Mouse (Mus musculus): ENCODE results near the gene Frmd8.

- TF ChIP-seq MAFK (IDR thresholded peaks at IDR 0.05; ENCODE audit: insufficient read depth, low read depth, low read length) (no peak), ZC3H11A (IDR thresholded peaks at IDR 0.05; ENCODE audit: borderline replicate concordance, low read depth, low read length) (no peak), ZNF384 (IDR thresholded peaks at IDR 0.05; ENCODE audit: low read depth, low read length) (no peak), CHD2 (IDR thresholded peaks at IDR 0.05; ENCODE audit: low read depth, low read length) (no peak)
Measured at GRCm38 (mm10) chr19:5910221-5910620, 35.1 kb upstream of the Frmd8 start.
